In the genomic region with DNA sequence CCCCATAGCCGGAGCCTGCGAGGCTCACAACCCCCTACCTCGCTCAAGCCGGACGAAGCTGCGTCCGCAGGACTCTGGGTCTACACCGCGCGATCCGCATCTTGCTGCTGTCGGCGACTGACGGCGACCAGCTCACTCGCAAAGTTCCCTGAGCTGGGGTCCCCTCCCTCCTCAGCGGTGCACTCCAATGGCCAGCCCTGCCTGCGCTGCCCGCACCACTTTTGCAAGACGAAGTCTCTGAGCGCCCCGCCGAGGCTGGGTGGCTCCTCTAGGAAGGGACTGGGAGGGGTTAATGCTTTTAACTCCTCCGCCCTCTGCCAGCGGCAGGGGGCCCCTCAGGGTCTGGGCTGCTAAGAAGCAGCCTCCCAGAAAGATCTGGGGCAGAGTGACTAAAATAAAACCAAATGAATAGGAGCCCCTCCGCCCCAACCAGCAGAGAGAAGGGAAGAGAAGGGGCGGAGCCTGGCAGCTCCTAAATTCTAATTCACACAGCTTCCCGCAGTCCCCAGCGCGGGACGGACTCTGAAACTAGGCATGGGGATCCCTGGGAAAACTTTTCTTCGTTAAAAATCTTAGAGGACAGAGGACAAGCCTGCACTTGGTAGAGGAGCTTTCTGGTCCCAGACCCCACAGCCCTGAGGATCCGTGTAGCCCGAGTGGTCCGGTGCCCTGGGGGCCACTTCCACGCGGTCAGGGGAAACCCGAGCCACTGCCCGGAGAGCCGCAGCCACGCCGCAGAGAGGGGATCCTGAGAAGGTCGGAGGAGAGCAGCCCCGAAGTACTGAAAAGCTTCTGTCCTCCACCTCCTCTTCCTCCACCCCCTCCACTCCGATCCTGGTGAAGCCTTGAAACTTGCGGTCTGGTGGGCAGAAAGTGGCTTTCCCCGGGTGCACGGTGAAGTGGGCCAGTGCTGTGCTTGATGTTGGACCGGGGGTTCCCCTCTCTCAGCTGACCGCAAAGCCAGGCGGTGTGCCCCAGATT, we compare ENCODE assay signal across 8 mouse cellular contexts. TPM values are rescaled to one million over a fixed set of nuclear protein-coding genes. Genes with fewer than 3 reads are reported as not detected.
DNase-seq lines count a peak whose midpoint lies in the region; ATAC-seq and TF ChIP-seq lines count a peak whose summit lies in the region.

A gene (minus strand): TSS at position 402 of the 981 bp plus-strand sequence.

- ATAC-seq in kidney, embryonic 14.5 days (ENCODE audit: low FRiP score, low TSS enrichment) = peak; percentile 93
- ATAC-seq in stomach, embryonic 14.5 days (ENCODE audit: insufficient number of reproducible peaks, insufficient read depth, low FRiP score, low read depth) = peak; percentile 83

- H3K27ac ChIP-seq in bone marrow, adult 2 months (ENCODE audit: control insufficient read depth, insufficient read depth, low read depth, low read length, poor library complexity) = peak within 1 kb of the TSS; percentile 75
- H3K27ac ChIP-seq in embryonic fibroblast, embryonic 13.5 days (ENCODE audit: insufficient read depth, low read length) = peak within 1 kb of the TSS; percentile 43
- H3K27ac ChIP-seq in heart, embryonic 10.5 days = peak within 1 kb of the TSS; percentile 98
- peak within 1 kb of the TSS; percentile 61; the same call in 1 of the 2 replicates for H3K27ac ChIP-seq in kidney, embryonic 14.5 days (ENCODE audit: low read depth, low read length)
- peak within 1 kb of the TSS; percentile 92 for H3K27ac ChIP-seq in liver, adult 2 months (replicated peaks; ENCODE audit: insufficient read depth, low read depth, low read length)
- peak within 1 kb of the TSS; percentile 86 for H3K27ac ChIP-seq in stomach, embryonic 14.5 days (ENCODE audit: low read length)

- H3K79me2 ChIP-seq in liver, adult 2 months (ENCODE audit: control insufficient read depth, insufficient read depth, low read length) = peaks cover 17% of the 10 kb centered on the region; the same call in 1 of the 2 replicates
- no peaks in the 10 kb centered on the region for H3K79me2 ChIP-seq in myocyte (ENCODE audit: control insufficient read depth, insufficient read depth)

- peak within 1 kb of the TSS; percentile 65 for H3K4me3 ChIP-seq in bone marrow, adult 2 months (replicated peaks; ENCODE audit: control insufficient read depth, low read depth, low read length)
- peak within 1 kb of the TSS; percentile 84 for H3K4me3 ChIP-seq in embryonic fibroblast, embryonic 13.5 days (ENCODE audit: insufficient read depth, low read length)
- H3K4me3 ChIP-seq in heart, embryonic 10.5 days = peak within 1 kb of the TSS; percentile 79
- peak within 1 kb of the TSS; percentile 53 for H3K4me3 ChIP-seq in kidney, embryonic 14.5 days (ENCODE audit: low read length)
- H3K4me3 ChIP-seq in liver, adult 2 months (ENCODE audit: insufficient read depth, low read depth, low read length) = peak within 1 kb of the TSS; percentile 89
- H3K4me3 ChIP-seq in myocyte = peak within 1 kb of the TSS; percentile 58
- peak within 1 kb of the TSS; percentile 58 for H3K4me3 ChIP-seq in stomach, embryonic 14.5 days (ENCODE audit: low read depth, low read length)

- peaks cover 18% of the 10 kb centered on the region for H3K36me3 ChIP-seq in heart, embryonic 10.5 days
- H3K36me3 ChIP-seq in kidney, embryonic 14.5 days (ENCODE audit: control insufficient read depth, insufficient read depth, low read length) = no peaks in the 10 kb centered on the region
- peaks cover 2% of the 10 kb centered on the region; the same call in 1 of the 2 replicates for H3K36me3 ChIP-seq in liver, adult 2 months (ENCODE audit: control insufficient read depth, insufficient read depth, low read length)
- no peaks in the 10 kb centered on the region for H3K36me3 ChIP-seq in myocyte (ENCODE audit: control insufficient read depth, insufficient read depth)
- H3K36me3 ChIP-seq in stomach, embryonic 14.5 days (ENCODE audit: control insufficient read depth, insufficient read depth, low read length) = no peaks in the 10 kb centered on the region

- peak; percentile 75; the same call in 1 of the 2 replicates for TF ChIP-seq POLR2A in bone marrow, adult 2 months (IDR thresholded peaks at IDR 0.05; ENCODE audit: borderline replicate concordance, control insufficient read depth, low read depth, low read length)
- peak; percentile 82 for TF ChIP-seq POLR2A in embryonic fibroblast, embryonic 13.5 days (IDR thresholded peaks at IDR 0.05; ENCODE audit: low read depth, low read length)
- TF ChIP-seq POLR2A in liver, adult 2 months (IDR thresholded peaks at IDR 0.05; ENCODE audit: extremely low read depth, insufficient read depth, low read length) = 0 out of 2 replicates have a peak, but pooled peaks have one; percentile 42
- TF ChIP-seq POLR2A in myocyte (IDR thresholded peaks at IDR 0.05; ENCODE audit: insufficient read length, low read depth) = peak; percentile 69

- under 1% methylated on average over 51 of the region's 51 CpGs for WGBS in bone marrow, adult 2 months
- WGBS in heart, embryonic 10.5 days = under 1% methylated on average over 51 of the region's 51 CpGs
- WGBS in kidney, embryonic 14.5 days = under 1% methylated on average over 51 of the region's 51 CpGs
- under 1% methylated on average over 51 of the region's 51 CpGs for WGBS in liver, adult 2 months
- under 1% methylated on average over 51 of the region's 51 CpGs for WGBS in stomach, embryonic 14.5 days

- H3K9me3 ChIP-seq in heart, embryonic 10.5 days = no peaks in the 10 kb centered on the region
- H3K9me3 ChIP-seq in kidney, embryonic 14.5 days (ENCODE audit: control insufficient read depth, low read length) = no peaks in the 10 kb centered on the region
- H3K9me3 ChIP-seq in stomach, embryonic 14.5 days (ENCODE audit: control insufficient read depth, low read depth, low read length) = no peaks in the 10 kb centered on the region

- H3K9ac ChIP-seq in kidney, embryonic 14.5 days (ENCODE audit: low read depth, low read length) = peak within 1 kb of the TSS; percentile 65
- peak within 1 kb of the TSS; percentile 87 for H3K9ac ChIP-seq in liver, adult 2 months (ENCODE audit: low read depth, low read length)
- H3K9ac ChIP-seq in stomach, embryonic 14.5 days (replicated peaks; ENCODE audit: low read depth, low read length) = peak within 1 kb of the TSS; percentile 73

- peak; percentile 80 to 82 for DNase-seq in B cell, adult 2 months
- peak; percentile 97 for DNase-seq in heart, embryonic 10.5 days (ENCODE audit: low spot score)
- DNase-seq in liver, adult 2 months (ENCODE audit: extremely low read depth, low read depth, low spot score) = peak; percentile 70

- H3ac ChIP-seq in myocyte (ENCODE audit: control insufficient read depth, insufficient read length) = peak within 1 kb of the TSS; percentile 68

- no peaks in the 10 kb centered on the region for H3K4me1 ChIP-seq in bone marrow, adult 2 months (ENCODE audit: control insufficient read depth, insufficient read depth, low read length)
- no peaks in the 10 kb centered on the region for H3K4me1 ChIP-seq in embryonic fibroblast, embryonic 13.5 days (ENCODE audit: control insufficient read depth, insufficient read depth, low read length)
- peaks cover 31% of the 10 kb centered on the region for H3K4me1 ChIP-seq in heart, embryonic 10.5 days
- peaks cover 8% of the 10 kb centered on the region; the same call in 1 of the 2 replicates for H3K4me1 ChIP-seq in kidney, embryonic 14.5 days (ENCODE audit: control insufficient read depth, insufficient read depth, low read length)
- peaks cover 19% of the 10 kb centered on the region for H3K4me1 ChIP-seq in liver, adult 2 months (ENCODE audit: control insufficient read depth, insufficient read depth, low read length)
- H3K4me1 ChIP-seq in stomach, embryonic 14.5 days (ENCODE audit: control insufficient read depth, insufficient read depth, low read length) = 0 out of 2 replicates have a peak, but pooled peaks cover 3% of the 10 kb centered on the region

- H3K27me3 ChIP-seq in heart, embryonic 10.5 days (ENCODE audit: insufficient read depth, poor library complexity, severe bottlenecking) = no peaks in the 10 kb centered on the region
- H3K27me3 ChIP-seq in kidney, embryonic 14.5 days (ENCODE audit: control insufficient read depth, insufficient read depth, low read length) = peaks cover 7% of the 10 kb centered on the region; the same call in 1 of the 2 replicates
- H3K27me3 ChIP-seq in liver, adult 2 months (ENCODE audit: control insufficient read depth, insufficient read depth, low read length) = no peaks in the 10 kb centered on the region
- no peaks in the 10 kb centered on the region for H3K27me3 ChIP-seq in myocyte (ENCODE audit: control insufficient read depth, insufficient read depth, insufficient read length)
- H3K27me3 ChIP-seq in stomach, embryonic 14.5 days (ENCODE audit: control insufficient read depth, insufficient read depth, low read length) = no peaks in the 10 kb centered on the region

- no peak for TF ChIP-seq CTCF in bone marrow, adult 2 months (IDR thresholded peaks at IDR 0.05; ENCODE audit: control insufficient read depth, insufficient read depth, low read length)
- TF ChIP-seq CTCF in embryonic fibroblast, embryonic 13.5 days (IDR thresholded peaks at IDR 0.05; ENCODE audit: borderline replicate concordance, insufficient read depth, low read length) = no peak
- TF ChIP-seq CTCF in liver, adult 2 months (IDR thresholded peaks at IDR 0.05; ENCODE audit: low read depth, low read length) = no peak

- H3K4me2 ChIP-seq in kidney, embryonic 14.5 days (replicated peaks; ENCODE audit: low read depth, low read length) = peak within 1 kb of the TSS; percentile 79
- peak within 1 kb of the TSS; percentile 97 for H3K4me2 ChIP-seq in myocyte (ENCODE audit: low read depth)
- H3K4me2 ChIP-seq in stomach, embryonic 14.5 days (replicated peaks; ENCODE audit: low read depth, low read length) = peak within 1 kb of the TSS; percentile 81

TF ChIP-seq in myocyte, 11 proteins besides CTCF, POLR2A, EP300 and RAD21 (continues in another document):
- no peak for TF ChIP-seq CEBPB (IDR thresholded peaks at IDR 0.05; ENCODE audit: insufficient read depth, poor library complexity, severe bottlenecking)
- no peak for TF ChIP-seq TCF3 (IDR thresholded peaks at IDR 0.05; ENCODE audit: insufficient read length, low read depth)
- no peak for TF ChIP-seq MAX (IDR thresholded peaks at IDR 0.05; ENCODE audit: low read depth)
- TF ChIP-seq MYOG (IDR thresholded peaks at IDR 0.05; ENCODE audit: control insufficient read depth in 1 of 3, insufficient read depth in 1 of 3, insufficient read length in 2 of 3, low read depth in 2 of 3) = peak in 2 of 3 experiments; percentile 5 to 15
- TF ChIP-seq E2F4 (IDR thresholded peaks at IDR 0.05; ENCODE audit: insufficient read depth) = no peak

RNA-seq across cellular contexts. Expression of the gene that starts here (rescaled TPM):
- polyA plus RNA-seq in bone marrow, adult 2 months (2011; ENCODE audit: insufficient read depth, insufficient read length, low replicate concordance, missing spikeins) = 3.9 and 6.1 TPM in 2 replicates
- 28.7 and 29.9 TPM in 2 replicates for polyA plus RNA-seq in embryonic fibroblast, embryonic 13.5 days (2011; ENCODE audit: insufficient read length, low read depth, missing spikeins)
- polyA plus RNA-seq in heart, embryonic 10.5 days (2016; fragmentation: Nextera tagmentation; extraction: Ambion mirVana) = 48.7 and 82.4 TPM in 2 replicates
- 10.4 and 11.1 TPM in 2 replicates for polyA plus RNA-seq in kidney, embryonic 14.5 days (2014; fragmentation: Nextera tagmentation; extraction: Ambion mirVana)
- total RNA-seq in liver, adult 2 months (2014; rRNA removed) = 21.5 and 35.2 TPM in 2 replicates
- polyA plus RNA-seq in liver, adult 2 months (2012; rRNA removed) = 77.7 and 95.7 TPM in 2 replicates
- 3.1 TPM for polyA plus RNA-seq in myocyte (2012; fragmentation: generic; extraction: Trizol)
- 17.6 and 18.3 TPM in 2 replicates for polyA plus RNA-seq in stomach, embryonic 14.5 days (2014; fragmentation: Nextera tagmentation; extraction: Ambion mirVana)

Comparison
In these comparisons a context has a peak if more than half of its experiments do, and no peak if none do; other contexts are left out.
1. Peak in every context shown above with its lines: DNase-seq, ATAC-seq, H3K4me3 ChIP-seq and H3K27ac ChIP-seq.
2. H3K27ac ChIP-seq: peak in every context shown above with its lines; median percentile 98 in heart, embryonic 10.5 days; 92 in liver, adult 2 months; 86 in stomach, embryonic 14.5 days; 75 in bone marrow, adult 2 months; 61 in kidney, embryonic 14.5 days; 43 in embryonic fibroblast, embryonic 13.5 days.